Mouse (Mus musculus): ENCODE data around the gene Fam131c.

Gene Fam131c

DNA sequence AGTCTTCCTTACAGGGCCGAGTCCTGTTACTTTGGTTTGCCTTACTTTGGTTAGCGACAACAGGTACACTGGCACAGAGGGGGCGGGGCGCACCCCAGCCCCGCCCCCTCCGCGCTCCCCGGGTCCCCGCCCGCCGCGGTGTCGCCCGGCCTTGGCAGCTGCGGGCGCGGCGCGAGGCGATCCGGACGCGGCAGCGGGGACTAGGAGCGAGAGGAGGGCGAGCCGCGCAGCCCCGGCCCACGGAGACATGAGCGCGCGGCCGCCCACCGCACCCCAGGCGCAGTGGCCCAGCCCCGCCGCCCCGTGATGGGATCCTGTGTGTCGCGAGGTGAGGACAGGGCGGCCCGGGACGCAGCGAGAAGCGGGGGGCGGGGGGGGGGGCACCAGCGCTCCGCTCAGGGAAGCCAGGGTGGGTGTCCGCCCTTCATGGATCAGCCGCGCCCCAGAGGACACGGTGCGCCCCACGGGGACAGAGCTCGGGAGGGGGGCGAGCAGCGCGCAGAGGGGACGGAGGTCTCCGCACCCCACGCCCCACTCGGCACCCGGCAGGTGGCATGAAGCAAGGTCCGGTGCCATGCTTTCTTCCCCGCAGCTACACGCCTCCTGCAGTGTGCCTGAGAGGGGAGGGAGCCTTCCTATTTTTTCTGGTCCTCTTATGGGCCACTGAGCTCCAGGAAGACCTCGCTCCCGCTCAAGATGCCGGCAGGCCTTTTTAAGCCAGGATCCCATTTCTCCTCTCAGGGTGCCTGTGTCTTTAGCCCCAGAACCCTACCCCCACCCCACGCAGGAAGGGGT lies at the start of gene Fam131c:
Fam131c (plus strand) TSS at position 224 of the 795 bp plus-strand sequence.
- DNase-seq (ENCODE audit: low read depth, low spot score), result no peak

DNA sequence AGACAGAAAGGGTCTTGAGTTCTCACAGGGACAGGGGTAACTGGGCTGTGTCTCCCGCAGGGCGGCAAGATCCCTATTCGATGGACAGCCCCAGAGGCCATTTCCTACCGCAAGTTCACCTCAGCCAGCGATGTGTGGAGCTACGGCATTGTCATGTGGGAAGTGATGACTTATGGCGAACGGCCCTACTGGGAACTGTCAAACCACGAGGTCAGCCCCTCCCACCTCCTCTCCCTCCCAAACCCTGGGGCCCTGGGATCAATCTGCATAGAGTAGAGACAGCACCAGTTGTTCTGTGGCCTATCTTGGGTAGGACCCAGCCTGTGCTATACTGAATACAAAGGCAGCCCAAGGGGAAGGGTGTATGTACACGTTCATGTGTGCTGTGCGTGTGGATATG lies 45.5 kb upstream of the Fam131c start:
- DNase-seq (ENCODE audit: low read depth, low spot score), result no peak

DNA sequence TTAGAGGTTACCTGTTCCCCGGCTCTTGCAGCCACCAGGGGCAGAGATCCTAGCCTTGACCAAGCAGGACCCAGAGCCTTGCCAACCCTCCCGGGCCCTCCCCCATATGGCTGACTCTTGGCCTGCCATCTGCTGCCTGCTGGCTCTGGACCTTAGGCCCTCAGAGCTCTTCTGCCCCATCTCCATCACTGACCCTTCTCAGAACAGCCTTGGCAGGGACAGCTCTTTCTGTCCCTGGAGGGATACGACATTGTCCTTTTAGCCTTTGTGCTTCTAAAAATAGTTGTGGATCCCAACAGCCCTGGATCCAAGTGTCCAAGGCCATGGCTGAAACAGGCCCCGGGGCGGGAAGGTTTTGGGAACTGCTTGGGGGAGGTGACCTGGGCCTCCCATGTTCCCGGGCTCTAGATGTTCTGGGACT lies 43.2 kb upstream of the Fam131c start:
- DNase-seq (ENCODE audit: low read depth, low spot score), result no peak

DNA sequence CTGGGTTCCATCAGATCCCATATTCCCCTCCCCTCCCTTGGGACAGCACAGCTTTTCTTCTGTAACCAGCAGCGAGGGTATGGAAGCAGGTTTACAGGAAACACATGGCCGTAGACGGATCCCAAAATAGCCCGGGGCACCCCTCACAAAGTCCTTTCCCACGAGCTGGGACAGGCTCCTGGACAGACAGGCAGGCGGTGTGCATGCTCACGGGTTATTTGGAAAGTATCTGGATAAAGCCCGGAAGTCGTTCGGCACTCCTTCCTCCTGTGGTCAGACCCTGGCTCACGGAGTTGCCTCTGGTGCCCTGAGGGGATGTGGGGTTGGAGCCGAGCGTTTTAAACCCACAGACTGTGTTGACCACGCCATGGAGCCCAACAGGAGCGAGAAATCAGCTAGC lies 42.4 kb upstream of the Fam131c start:
- no peak for DNase-seq (ENCODE audit: low read depth, low spot score)

DNA sequence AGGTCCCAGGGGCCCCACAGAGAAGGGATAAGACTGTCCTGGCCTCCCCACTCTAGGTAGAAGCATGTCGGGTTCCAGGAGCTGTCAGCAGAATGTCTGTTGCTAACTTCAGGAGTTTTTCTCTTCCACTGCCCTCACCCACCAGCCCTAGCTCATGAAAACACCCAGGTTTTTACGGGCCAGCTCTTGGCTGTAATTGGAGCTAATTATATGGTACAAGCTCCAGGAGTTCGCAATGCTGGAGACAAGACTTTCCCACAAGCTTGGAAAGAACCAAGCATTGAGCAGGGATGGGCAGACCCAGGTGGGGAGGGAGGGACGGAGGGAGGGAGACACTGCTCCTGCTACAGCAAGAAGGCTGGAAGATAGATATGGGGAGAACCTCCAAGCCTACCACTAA lies 40.9 kb upstream of the Fam131c start:
- no peak for DNase-seq (ENCODE audit: low read depth, low spot score)

GRCm38 (mm10) chr4:141328742-141329141 lies 39.3 kb upstream of the Fam131c start:
- DNase-seq (ENCODE audit: low read depth, low spot score), result no peak

- DNase-seq (ENCODE audit: low read depth, low spot score), result no peak
These were observed 38.1 kb upstream of the Fam131c start for GRCm38 (mm10) chr4:141329968-141330367.

DNA sequence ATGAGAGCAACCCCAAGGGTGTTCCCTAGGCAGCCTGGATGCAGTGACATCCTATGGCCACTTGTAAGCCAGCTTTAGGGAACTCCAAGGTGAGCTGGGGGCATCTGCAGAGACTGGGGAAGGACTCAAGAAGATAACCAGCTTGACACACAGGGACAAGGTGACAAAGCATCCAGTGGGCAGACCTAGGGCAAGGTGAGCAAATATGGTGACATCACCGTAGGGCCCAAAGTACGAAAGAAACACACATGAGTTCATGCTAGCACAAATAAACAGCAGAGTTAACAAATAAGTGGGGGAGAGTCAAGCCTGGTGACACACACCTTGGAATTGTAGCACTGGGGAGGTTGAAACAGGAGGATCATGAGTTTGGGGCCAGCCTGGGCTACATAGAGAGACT lies 36.6 kb upstream of the Fam131c start:
- no peak for DNase-seq (ENCODE audit: low read depth, low spot score)

- no peak for DNase-seq (ENCODE audit: low read depth, low spot score)
These were observed 35.8 kb upstream of the Fam131c start for GRCm38 (mm10) chr4:141332258-141332657.

DNA sequence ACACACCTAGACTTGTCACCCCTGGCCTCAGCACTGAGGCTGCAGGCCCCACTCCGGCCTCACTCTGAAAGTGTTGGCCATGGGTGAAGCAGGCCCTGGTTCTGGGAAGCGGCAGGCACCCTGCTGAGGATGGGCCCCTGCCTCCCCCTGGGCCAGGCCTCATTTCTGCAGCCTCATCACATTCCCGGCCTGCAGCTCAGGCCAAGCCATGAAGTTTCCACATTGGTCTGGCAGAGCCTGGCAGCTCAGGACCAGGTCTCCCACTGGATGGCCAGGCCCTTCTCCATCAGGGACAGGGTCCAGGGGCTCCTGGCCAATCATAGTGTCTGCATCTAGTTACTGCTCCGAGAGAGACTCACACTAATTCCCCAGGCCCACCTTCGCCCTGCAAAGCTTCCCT lies 33.3 kb upstream of the Fam131c start:
- DNase-seq (ENCODE audit: low read depth, low spot score), result no peak

- no peak for DNase-seq (ENCODE audit: low read depth, low spot score)
These were observed 32.7 kb upstream of the Fam131c start for GRCm38 (mm10) chr4:141335263-141335796.

GRCm38 (mm10) chr4:141336196-141336595 lies 31.8 kb upstream of the Fam131c start:
- no peak for DNase-seq (ENCODE audit: low read depth, low spot score)

DNA sequence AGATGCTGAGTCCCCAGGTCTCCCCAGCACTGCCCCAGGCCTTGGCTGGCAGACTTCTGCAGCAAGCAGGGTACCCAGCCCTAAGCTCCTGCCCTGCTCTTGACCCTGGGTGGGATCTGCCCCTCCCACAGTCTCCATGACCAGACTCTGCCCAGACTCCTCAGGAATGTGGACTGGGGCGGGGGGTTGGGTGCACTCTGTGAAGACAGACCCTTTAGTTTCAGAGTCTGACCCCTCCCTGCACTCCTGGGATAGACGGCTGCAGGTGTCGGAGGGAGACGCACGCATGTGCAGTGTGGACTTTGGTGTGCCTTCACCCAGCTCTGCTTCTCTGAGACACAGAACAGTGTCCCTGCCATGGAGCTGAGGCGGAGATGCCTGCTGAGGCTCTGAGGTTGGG lies 30.0 kb upstream of the Fam131c start:
- DNase-seq (ENCODE audit: low read depth, low spot score), result no peak

DNA sequence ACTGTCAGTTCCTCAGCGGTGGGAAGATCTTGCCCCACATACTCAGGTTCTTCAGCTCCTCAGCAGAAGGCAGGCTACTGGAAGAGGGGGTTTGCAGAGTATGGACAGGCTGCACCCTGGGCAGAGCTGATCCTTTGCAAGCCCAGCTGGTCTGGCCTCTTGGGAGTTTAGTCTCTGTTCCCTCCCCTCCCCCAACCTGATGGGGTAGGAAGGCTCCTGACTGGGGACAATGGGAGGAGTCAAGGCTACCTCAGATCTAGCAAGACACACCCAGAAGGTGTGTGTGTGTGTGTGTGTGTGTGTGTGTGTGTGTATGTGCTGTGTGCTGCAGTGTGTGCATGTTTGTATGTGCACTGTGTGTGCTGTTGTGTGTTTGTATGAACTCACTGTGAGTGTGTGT lies 29.2 kb upstream of the Fam131c start:
- no peak for DNase-seq (ENCODE audit: low read depth, low spot score)

GRCm38 (mm10) chr4:141341477-141341876 lies 26.5 kb upstream of the Fam131c start:
- no peak for DNase-seq (ENCODE audit: low read depth, low spot score)

DNA sequence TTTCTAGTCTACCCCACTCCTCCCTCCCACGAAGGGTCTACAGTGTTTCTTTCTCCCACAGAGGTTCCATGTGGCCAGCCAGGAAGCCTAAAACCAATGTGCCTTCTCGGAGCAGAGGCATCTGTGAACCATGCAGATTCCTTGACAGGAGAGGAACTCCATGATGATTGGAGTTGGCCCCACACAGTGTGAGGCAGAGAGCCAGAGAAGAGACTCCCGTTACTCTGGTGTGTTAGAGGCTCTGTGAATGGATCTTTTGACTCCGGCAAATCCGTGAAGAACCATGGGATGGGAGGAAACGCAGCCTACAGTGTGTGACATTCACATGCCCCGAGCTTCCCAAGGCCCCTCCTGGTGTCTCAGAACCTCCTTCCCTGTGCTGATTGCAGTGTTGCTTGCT lies 24.5 kb upstream of the Fam131c start:
- DNase-seq (ENCODE audit: low read depth, low spot score), result no peak

DNA sequence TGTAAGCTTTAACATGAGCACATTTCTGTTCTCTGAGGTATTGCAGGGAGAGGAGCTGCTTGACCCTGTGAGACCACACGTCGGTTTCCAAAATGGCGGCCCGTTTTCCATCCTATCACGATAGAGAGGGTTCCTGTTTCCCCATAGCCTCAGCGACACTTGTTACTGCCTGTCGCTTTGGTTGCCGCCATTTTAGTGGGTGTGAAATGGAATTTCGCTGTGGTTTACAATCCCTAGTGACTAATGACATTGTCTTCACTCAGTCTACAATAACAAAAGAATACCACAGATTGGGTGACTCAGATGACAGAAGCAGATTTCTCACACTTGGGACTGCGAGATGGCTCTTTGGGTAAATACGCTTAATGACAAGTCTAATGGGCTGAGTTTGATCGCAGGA lies 22.8 kb upstream of the Fam131c start:
- no peak for DNase-seq (ENCODE audit: low read depth, low spot score)

DNA sequence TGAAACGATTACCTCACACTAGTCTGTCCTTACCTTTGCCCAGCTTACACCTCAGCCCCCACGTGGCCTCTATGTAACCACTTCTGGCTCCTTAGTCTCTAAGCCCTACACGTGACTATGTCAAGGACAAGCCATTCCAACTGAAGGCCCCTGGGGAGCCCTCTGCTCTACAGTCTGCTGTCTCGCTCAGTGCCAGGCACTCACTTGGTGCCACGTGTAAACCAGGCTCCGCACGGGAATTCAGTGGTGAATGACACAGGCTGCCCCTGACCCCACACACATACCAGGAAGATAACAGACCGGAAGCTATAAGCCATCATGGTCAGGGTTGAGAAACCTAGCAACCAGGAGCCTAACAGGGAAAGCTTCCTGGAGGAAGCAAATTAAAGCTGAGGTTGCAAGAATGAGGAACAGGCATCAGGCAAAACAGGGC lies 20.6 kb upstream of the Fam131c start:
- DNase-seq (ENCODE audit: low read depth, low spot score), result no peak

DNA sequence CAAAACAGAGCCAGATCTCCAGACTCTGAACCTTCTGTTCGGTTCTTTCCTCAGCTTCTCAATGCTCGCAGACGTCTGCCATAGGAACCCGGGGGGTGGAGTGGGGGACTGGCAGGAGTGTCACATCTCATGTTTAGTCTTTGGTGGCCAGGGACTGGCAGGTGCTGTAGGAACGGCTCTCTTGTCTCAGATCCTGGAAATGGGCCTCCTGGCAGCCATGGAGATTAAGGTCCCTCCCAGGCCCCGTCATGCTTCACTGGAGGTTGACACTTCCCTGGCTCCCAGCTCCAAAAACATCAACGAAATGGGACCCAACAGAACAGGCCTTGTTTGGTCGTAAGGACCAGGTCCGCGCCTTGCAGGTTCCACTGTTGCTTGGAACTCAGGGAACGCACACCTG lies 19.4 kb upstream of the Fam131c start:
- no peak for DNase-seq (ENCODE audit: low read depth, low spot score)

- no peak for DNase-seq (ENCODE audit: low read depth, low spot score)
These were observed 18.0 kb upstream of the Fam131c start for GRCm38 (mm10) chr4:141350015-141350414.

- DNase-seq (ENCODE audit: low read depth, low spot score), result no peak
These were observed 16.0 kb upstream of the Fam131c start for GRCm38 (mm10) chr4:141351972-141352371.

DNA sequence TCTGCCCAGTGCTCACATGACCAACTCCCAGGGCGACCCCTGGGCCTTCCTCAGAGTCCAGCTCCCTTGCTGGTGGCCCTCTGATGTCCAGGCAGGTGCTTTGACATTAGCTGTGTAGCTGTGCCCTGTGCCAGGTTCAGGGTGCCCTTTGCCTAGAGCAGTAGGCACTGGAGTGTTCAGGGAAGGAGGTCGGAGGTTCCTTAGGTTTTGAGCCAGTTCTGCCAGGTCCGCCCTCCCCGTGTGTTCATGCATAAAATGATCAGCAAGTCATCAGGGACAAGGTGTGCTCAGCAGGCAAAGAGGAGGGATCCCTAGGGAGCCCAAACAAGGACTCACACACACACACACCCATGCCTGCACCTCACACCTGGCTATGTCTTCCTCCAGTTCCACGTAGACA lies 15.0 kb upstream of the Fam131c start:
- no peak for DNase-seq (ENCODE audit: low read depth, low spot score)

DNA sequence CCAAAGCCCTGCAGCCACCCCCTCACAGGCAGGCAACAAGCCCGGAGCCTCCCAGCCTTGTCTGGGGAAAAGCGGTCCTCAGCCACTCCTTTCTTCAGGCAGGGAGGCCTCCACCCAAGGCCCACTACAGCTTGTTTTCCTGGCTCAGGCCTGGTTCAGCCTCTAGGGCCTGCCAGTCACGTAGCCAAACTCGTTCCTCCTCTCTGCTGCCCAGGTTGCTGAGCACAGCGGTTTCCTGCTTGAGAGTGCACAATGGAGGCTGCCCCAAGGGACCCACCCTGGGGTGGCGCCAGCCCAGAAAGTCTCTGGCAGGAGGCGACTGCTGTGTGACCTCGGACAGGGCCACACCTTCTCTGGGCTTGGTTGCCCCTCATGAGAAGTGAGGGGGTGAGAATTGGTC lies 14.2 kb upstream of the Fam131c start:
- no peak for DNase-seq (ENCODE audit: low read depth, low spot score)

- no peak for DNase-seq (ENCODE audit: low read depth, low spot score)
These were observed 10.2 kb upstream of the Fam131c start for GRCm38 (mm10) chr4:141357811-141358210.

Data from c-Kit-negative CD71-positive TER-119-positive erythroid progenitor cells, embryonic 14.5 days (primary cell).